Mouse (Mus musculus) embryo, embryonic 11.5 days (tissue): Measurements from ENCODE around the gene Pkn1.
A peak's percentile ranks its signal among the peaks of the same experiment; 100 is the strongest.

Experiments used
- DNase-seq: peaks from one replicate; pipeline ENCODE4 v3.0.0-alpha.2; 2012; ENCODE audit warnings: low read depth, low spot score

Gene Pkn1

GRCm38 (mm10) chr8:83724697-83725482 is 25.9 kb upstream of the Pkn1 start:
- DNase-seq, result peak; percentile 64

GRCm38 (mm10) chr8:83723447-83724083 is 24.6 kb upstream of the Pkn1 start:
- no peak for DNase-seq

DNA sequence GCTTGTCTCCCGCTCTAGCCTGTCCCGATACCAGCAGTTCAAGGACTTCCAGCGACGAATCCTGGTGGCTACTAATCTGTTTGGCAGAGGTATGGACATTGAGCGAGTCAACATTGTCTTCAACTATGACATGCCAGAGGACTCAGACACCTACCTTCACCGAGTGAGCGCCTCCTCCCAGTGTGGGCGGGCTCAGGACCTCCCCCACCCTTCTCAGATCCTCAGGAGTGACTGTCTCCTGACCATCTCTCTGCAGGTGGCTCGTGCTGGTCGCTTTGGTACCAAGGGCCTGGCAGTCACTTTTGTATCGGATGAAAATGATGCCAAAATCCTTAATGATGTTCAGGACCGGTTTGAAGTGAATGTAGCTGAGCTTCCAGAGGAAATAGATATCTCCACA is 23.7 kb upstream of the Pkn1 start:
- DNase-seq, result no peak

DNA sequence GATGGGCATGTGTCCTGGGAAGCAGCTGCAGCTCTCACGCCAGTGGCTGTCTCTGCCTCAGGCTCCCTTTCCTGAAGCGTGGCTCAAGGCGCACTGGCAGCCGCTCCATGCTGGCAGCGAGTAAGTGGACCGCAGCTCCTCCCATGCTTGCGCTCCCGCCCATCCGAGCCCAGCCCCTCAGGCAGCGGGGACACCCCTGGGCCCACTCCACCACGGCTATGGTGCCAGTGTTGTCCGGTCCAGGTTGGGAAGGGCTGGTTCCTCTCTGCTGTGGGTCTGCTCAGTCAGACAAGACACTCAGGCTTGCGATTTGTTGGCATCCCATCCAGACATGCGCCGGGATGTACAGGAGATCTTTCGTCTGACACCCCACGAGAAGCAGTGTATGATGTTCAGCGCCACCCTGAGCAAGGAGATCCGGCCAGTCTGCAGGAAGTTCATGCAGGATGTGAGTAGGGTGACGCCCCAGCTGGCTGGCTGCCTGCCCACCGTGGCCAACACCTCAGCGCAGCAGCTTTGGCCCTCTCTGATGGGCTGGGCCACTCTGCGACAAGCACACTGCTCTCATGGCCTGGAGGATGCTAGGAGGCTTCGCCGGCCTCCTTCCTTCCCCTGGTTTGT is 22.5 kb upstream of the Pkn1 start:
- no peak for DNase-seq

DNA sequence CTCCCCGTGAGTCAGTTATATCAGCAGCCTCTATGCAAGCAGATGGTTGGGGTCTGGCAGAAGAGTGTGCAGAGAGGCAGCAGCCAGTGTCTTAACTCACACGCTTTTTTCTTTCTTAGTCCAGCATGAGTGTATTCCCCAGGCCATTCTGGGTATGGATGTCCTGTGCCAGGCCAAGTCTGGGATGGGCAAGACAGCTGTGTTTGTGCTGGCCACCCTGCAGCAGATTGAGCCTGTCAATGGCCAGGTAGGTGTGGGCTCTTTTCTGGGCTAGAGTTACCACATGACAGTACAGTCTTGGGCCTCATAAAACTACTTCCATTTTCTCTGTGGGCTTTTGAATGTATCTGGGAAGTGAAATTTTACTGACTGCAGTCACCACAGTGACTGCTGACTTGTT is 20.7 kb upstream of the Pkn1 start:
- DNase-seq, result no peak

GRCm38 (mm10) chr8:83719048-83719447 is 20.1 kb upstream of the Pkn1 start:
- DNase-seq, result no peak

GRCm38 (mm10) chr8:83716563-83716962 is 17.6 kb upstream of the Pkn1 start:
- DNase-seq, result no peak

- no peak for DNase-seq
Measured at GRCm38 (mm10) chr8:83715771-83716170, 16.8 kb upstream of the Pkn1 start.

DNA sequence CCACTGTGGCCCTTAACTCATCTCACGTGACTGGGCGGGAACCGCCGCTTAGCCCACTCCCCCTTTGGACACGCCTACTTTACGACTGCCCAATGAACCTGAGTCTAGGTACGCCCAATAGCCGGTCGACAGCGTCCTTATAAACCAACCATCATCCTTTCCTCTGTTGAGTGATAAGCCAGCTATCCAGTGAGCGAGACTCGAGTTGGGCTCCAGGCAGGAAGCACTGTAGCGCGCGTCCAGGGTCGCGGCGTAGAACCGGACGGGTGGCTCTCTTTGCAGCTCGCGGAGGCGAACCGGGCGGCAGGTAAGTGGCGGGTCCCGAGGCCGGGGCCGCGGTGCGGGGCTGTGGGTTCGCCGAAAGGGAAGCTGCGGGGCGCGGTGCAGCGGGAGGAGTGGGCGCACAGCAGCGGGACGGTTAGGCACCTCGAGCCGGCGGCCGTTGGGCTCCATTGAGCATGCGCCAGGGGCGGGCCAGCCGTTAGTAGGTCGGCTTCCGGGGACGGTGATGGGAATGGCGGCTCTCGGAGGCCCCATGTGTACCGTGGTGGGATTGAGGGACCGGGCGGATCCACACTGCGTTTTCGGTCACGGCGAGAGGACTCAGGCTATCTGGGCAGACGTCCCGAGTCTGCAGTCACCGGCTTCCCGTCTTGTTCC is 16.2 kb upstream of the Pkn1 start, which contains the start of gene Ddx39:
Gene Ddx39 (plus strand): TSS at position 147 of the 660 bp plus-strand sequence.
- peak; percentile 94 for DNase-seq

- no peak for DNase-seq
Measured at GRCm38 (mm10) chr8:83714676-83715030, 15.7 kb upstream of the Pkn1 start.

DNA sequence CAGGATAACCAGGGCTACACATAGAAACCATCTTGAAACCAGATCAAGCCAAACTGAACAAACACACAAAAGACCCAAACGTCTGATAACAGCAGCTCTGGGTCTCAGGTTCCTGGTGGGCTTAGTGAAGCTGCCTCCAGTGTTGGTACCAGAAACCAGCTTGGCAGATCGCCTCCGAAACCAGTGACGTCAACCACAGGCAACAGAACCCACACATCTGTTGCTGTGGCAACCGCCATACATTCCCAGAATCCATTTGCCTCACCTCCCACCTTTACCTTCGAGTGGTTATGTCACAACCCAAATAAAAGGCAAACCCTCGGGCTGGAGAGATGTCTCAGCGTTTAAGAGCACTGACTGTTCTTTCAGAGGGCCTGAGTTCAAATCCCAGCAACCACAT is 8.6 kb upstream of the Pkn1 start:
- no peak for DNase-seq

DNA sequence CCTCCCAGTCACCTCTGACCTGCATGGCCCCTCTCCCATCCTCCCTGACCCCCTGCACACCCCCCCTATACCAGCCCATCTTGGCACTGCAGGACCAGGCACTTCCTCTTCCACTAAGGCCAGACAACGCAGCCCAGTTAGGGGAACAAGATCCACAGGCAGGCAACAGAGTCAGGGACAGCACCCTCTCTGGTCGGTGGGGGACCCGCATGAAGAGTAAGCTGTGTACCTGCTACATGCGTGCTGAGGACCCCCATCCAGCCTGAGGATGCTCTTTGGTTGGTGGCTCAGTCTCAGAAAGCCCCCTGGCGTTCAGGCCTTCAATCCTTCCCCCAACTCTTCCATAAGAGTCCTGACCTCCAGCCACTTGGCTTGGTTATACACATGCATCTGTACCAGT is 7.4 kb upstream of the Pkn1 start:
- DNase-seq, result no peak

DNA sequence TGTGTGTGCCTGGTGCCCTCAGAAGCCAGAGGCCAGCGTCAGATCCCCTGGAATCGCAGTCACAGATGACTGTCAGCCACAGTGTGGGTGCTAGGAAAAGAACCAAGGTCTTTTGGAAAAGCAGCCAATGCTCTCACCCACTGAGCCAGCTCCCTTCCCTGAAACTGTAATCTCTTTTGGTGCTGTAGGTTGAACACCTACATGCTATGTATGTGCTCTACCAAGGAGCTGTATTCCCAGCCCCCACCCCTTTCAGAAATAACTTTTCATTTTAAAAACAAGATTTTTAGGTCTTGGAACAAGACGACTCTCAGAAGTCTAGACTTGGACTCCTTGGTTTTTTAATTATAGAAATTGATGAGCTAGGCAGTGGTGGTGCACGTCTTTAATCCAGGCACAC is 4.4 kb upstream of the Pkn1 start:
- no peak for DNase-seq

DNA sequence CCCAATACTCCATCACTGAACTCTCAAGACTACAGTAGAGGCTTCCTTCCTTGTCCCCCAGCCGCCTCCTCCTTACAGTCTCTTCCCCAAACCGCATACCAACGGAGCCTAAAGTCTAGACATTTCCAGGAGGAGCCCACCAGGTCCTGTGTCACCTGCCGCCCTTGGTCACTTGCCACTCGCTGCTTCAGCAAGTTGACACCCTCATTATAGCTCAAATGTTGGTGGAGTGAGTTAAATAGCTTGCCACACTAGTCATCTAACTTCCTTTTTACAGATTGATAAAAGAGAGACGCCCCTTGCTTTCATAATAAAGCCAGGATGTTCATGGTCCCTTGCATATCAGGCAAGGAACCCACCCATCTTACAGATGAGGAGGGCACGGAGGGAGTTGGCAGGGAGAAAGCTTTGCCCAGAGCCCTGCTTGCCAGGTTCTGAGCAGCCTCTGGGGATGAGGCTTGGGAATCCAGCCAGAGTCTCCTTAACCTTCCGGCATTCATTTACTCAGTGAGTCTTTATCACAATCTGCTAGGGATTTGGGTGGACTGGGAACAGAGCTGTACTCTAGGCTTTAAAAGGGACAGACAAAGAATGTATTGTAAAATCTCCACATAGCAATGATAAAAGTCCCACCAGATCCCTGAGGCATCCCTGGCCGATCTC is 1.6 kb upstream of the Pkn1 start:
- DNase-seq, result no peak

DNA sequence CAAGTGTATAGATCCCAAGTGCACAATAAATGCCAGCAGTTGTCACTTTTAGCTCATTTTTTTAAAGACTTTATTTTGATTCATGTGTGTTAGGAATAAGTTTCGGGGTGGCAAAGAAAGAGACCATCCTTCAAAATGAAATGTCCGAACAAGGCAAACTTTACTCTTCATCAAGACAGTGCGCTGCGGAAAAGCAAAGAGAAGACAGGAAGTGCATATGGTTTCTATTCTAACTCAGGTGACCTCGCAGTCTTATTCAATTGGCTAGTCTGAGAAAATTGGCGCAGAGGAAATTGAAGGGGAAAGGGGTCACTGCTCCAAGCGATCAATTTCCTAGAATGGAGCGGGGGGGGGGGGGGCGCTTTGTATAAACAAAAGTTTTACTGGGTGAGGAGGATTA is 587 bp upstream of the Pkn1 start:
- DNase-seq, result no peak

DNA sequence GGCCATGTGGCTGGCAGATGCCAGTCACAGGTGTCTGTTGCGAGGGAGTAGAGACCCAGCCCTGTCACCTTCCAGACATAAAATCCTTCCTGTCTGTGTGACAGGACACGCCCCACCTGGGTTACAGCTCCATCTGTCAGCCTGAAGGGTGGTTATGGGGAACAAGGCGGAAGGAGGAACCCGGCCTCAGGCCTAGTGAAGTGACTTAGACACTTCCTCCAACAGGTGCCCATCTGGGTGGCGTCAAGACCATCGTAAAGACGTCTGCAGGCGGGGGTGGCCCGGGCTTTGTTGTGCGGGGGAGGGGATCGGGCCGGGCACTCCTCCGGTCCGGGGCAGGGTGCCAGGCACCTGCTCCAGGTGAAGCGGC is 703 bp downstream of the Pkn1 start:
- no peak for DNase-seq

GRCm38 (mm10) chr8:83697374-83698220 is 1.4 kb downstream of the Pkn1 start:
- no peak for DNase-seq

GRCm38 (mm10) chr8:83695351-83696106 is 3.5 kb downstream of the Pkn1 start:
- DNase-seq, result no peak

- no peak for DNase-seq
Measured at GRCm38 (mm10) chr8:83694369-83695160, 4.4 kb downstream of the Pkn1 start.
